16 mouse cellular contexts compared by ENCODE assay signal in the genomic region with DNA sequence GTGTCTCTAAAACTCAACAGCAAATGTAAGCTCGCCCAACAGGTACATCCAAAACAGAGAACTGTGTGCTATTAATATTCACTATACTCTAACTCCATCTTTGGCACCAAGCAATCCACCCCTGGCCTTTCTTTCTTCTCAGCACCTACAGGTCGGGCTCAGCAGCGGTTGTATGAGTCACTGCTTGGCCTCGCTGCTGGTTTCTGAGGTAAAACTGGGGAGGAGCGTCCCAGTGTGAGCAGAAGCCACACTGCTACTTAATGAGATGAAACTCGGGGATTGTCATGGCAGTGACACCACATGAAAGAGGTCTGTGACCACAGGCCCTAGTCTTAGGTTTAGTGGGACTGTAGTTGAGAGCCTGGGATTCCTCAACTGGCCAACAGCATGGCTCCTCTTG.
"Had no signal": no experiment of that assay in that cellular context is flagged by ENCODE, and none has a peak within 500 bp of the region (broad histone marks: within the 10 kb centered on the region; RNA-seq: fewer than 3 reads in every experiment).

No protein-coding gene starts in this region.

- H3K4me2 ChIP-seq: limb, embryonic 13.5 days; liver, embryonic 12.5 days; liver, embryonic 15.5 days; lung, embryonic 15.5 days; midbrain, embryonic 13.5 days had no signal

- ATAC-seq: liver, embryonic 12.5 days; midbrain, embryonic 13.5 days had no signal

- H3K4me3 ChIP-seq: limb, embryonic 10.5 days; limb, embryonic 13.5 days; liver, embryonic 12.5 days; liver, embryonic 15.5 days; lung, embryonic 15.5 days; megakaryocyte, embryonic 14.5 days; midbrain, embryonic 10.5 days; midbrain, embryonic 13.5 days had no signal

- H3K27ac ChIP-seq: limb, embryonic 10.5 days; limb, embryonic 13.5 days; liver, embryonic 12.5 days; liver, embryonic 15.5 days; lung, embryonic 15.5 days; midbrain, embryonic 10.5 days; midbrain, embryonic 13.5 days had no signal

- H3K9ac ChIP-seq: limb, embryonic 13.5 days; liver, embryonic 12.5 days; liver, embryonic 15.5 days; lung, embryonic 15.5 days; midbrain, embryonic 13.5 days had no signal

- H3K27me3 ChIP-seq: liver, embryonic 12.5 days; liver, embryonic 15.5 days; lung, embryonic 15.5 days; megakaryocyte, embryonic 14.5 days had no signal

- H3K4me1 ChIP-seq: liver, embryonic 12.5 days; liver, embryonic 15.5 days; megakaryocyte, embryonic 14.5 days had no signal

- DNase-seq: kidney, adult 9 months; kidney, postnatal 14 days; kidney, postnatal 4 days; liver; lung, adult 18-20 months; lung, postnatal 10 days; lung, postnatal 36 days; thymus, postnatal 25 days had no signal

- H3K36me3 ChIP-seq: limb, embryonic 10.5 days; limb, embryonic 13.5 days; liver, embryonic 12.5 days; liver, embryonic 15.5 days; lung, embryonic 15.5 days; midbrain, embryonic 10.5 days; midbrain, embryonic 13.5 days had no signal

- H3K9me3 ChIP-seq: limb, embryonic 10.5 days; limb, embryonic 13.5 days; liver, embryonic 12.5 days; liver, embryonic 15.5 days; lung, embryonic 15.5 days; megakaryocyte, embryonic 14.5 days; midbrain, embryonic 10.5 days had no signal
